Mouse (Mus musculus) kidney, adult 2 months (tissue): ENCODE measurements around the gene Arhgef17. TPM values are rescaled to one million over a fixed set of nuclear protein-coding genes. Genes with fewer than 3 reads are reported as not detected.
"Not testable (repeated sequence)": the region's sequence is repeated elsewhere in the genome, so short reads cannot be mapped to it uniquely, and the experiment has no call there.

Source experiments
- DNase-seq: peaks from one replicate; pipeline ENCODE4 v3.0.0; 2021
- H3K27ac ChIP-seq: fragments of 200-500 bp; 2 replicates; pipeline ENCODE4 v1.5.1; 2012; ENCODE audit warnings: low read depth, low read length, control low read depth, inconsistent platforms; ENCODE audit not compliant: insufficient read depth
- H3K27me3 ChIP-seq: fragments of 200-500 bp; replicated peaks from 2 replicates; pipeline ENCODE4 v1.6.1; 2012; ENCODE audit warnings: mild to moderate bottlenecking, moderate library complexity, low read length, inconsistent platforms; ENCODE audit not compliant: control insufficient read depth, insufficient read depth
- H3K36me3 ChIP-seq: fragments of 200-500 bp; 2 replicates; pipeline ENCODE4 v1.6.1; 2012; ENCODE audit warnings: mild to moderate bottlenecking, moderate library complexity, low read length, inconsistent platforms; ENCODE audit not compliant: control insufficient read depth, insufficient read depth
- H3K4me1 ChIP-seq: fragments of 200-500 bp; 2 replicates; pipeline ENCODE4 v1.6.1; 2011; ENCODE audit warnings: low read length; ENCODE audit not compliant: control insufficient read depth, insufficient read depth
- H3K4me3 ChIP-seq: fragments of 200-500 bp; 2 replicates; pipeline ENCODE4 v1.5.1; 2011; ENCODE audit warnings: mild to moderate bottlenecking, low read depth, low read length, control low read depth; ENCODE audit not compliant: insufficient read depth
- CTCF ChIP-seq: fragments of 200-500 bp; conservative IDR thresholded peaks from 2 replicates; pipeline ENCODE4 v1.5.1; 2011; ENCODE audit warnings: low read depth, mild to moderate bottlenecking, control low read depth, low read length, moderate library complexity, mixed read lengths; ENCODE audit not compliant: insufficient read depth, insufficient read length
- POLR2A ChIP-seq: fragments of 200-500 bp; IDR thresholded peaks from one replicate; pipeline ENCODE4 v1.6.1; 2011; ENCODE audit warnings: low read depth, low read length, control low read depth
- WGBS: fragments of 180-500 bp; shearing (Covaris S2); methylation state at CpG from one replicate; pipeline ENCODE4 v1.1.7; 2018; 5-methylcytosine and 5-hydroxymethylcytosine counted together
- polyA plus RNA-seq: library from polyadenylated mRNA; depleted of rRNA; stranded (reverse); fragments of >200 nt; gene quantifications from 2 replicates; pipeline ENCODE4 v1.2.3, GENCODE M21; 2012

Gene Arhgef17
- polyA plus RNA-seq, 1 experiment: 25.4 TPM

GRCm38 (mm10) chr7:100848744-100849143 is 83.2 kb downstream of the Arhgef17 start:
- peak; percentile 77 for DNase-seq
- H3K36me3 ChIP-seq: no peaks in the 10 kb centered on the region
- H3K4me1 ChIP-seq: no peaks in the 10 kb centered on the region
- TF ChIP-seq POLR2A: no peak
- TF ChIP-seq CTCF: peak; percentile 88
- H3K27ac ChIP-seq: no peak overlapping the region
- 36% methylated on average over 6 of the region's 6 CpGs for WGBS
- H3K27me3 ChIP-seq: no peaks in the 10 kb centered on the region
- no peak overlapping the region for H3K4me3 ChIP-seq

- no peak for DNase-seq
- 91% methylated on average over 6 of the region's 6 CpGs for WGBS
- no peak overlapping the region for H3K4me3 ChIP-seq
- H3K27ac ChIP-seq: no peak overlapping the region
- H3K4me1 ChIP-seq: no peaks in the 10 kb centered on the region
- TF ChIP-seq CTCF (no peak), POLR2A (no peak)
- H3K27me3 ChIP-seq: no peaks in the 10 kb centered on the region
- no peaks in the 10 kb centered on the region for H3K36me3 ChIP-seq
These were observed 84.8 kb downstream of the Arhgef17 start for GRCm38 (mm10) chr7:100847131-100847530.

GRCm38 (mm10) chr7:100846033-100846432 is 85.9 kb downstream of the Arhgef17 start:
- not testable (repeated sequence) for DNase-seq, H3K4me1 ChIP-seq, H3K27me3 ChIP-seq, H3K36me3 ChIP-seq, H3K4me3 ChIP-seq, H3K27ac ChIP-seq
- 78% methylated on average over 7 of the region's 7 CpGs for WGBS

GRCm38 (mm10) chr7:100845412-100845811 is 86.5 kb downstream of the Arhgef17 start:
- 7% methylated on average over 1 of the region's 1 CpGs for WGBS
- H3K27ac ChIP-seq: no peak overlapping the region
- no peak for TF ChIP-seq POLR2A
- no peak for TF ChIP-seq CTCF
- H3K4me3 ChIP-seq: no peak overlapping the region
- peak; percentile 55 for DNase-seq
- H3K4me1 ChIP-seq: no peaks in the 10 kb centered on the region
- H3K27me3 ChIP-seq: no peaks in the 10 kb centered on the region
- H3K36me3 ChIP-seq: no peaks in the 10 kb centered on the region

- Histone ChIP-seq H3K27me3 (no peaks in the 10 kb centered on the region), H3K4me1 (no peaks in the 10 kb centered on the region), H3K4me3 (no peak overlapping the region), H3K27ac (no peak overlapping the region), H3K36me3 (no peaks in the 10 kb centered on the region)
- DNase-seq: no peak
- TF ChIP-seq POLR2A (no peak), CTCF (no peak)
These were observed 86.9 kb downstream of the Arhgef17 start for GRCm38 (mm10) chr7:100845026-100845400.

- TF ChIP-seq POLR2A (no peak), CTCF (no peak)
- Histone ChIP-seq H3K4me3 (no peak overlapping the region), H3K4me1 (no peaks in the 10 kb centered on the region), H3K27ac (no peak overlapping the region), H3K27me3 (no peaks in the 10 kb centered on the region), H3K36me3 (no peaks in the 10 kb centered on the region)
- no peak for DNase-seq
- 60% methylated on average over 2 of the region's 2 CpGs for WGBS
These were observed 87.4 kb downstream of the Arhgef17 start for GRCm38 (mm10) chr7:100844385-100845025.

- WGBS: 94% methylated on average over 2 of the region's 2 CpGs
- no peak for TF ChIP-seq CTCF
- TF ChIP-seq POLR2A: no peak
- H3K4me1 ChIP-seq: no peaks in the 10 kb centered on the region
These were observed 88.0 kb downstream of the Arhgef17 start for GRCm38 (mm10) chr7:100843866-100844265.

More at GRCm38 (mm10) chr7:100843866-100844265, 88.0 kb downstream of the Arhgef17 start:
- Histone ChIP-seq H3K27me3 (no peaks in the 10 kb centered on the region), H3K27ac (no peak overlapping the region), H3K4me3 (no peak overlapping the region), H3K36me3 (no peaks in the 10 kb centered on the region)
- no peak for DNase-seq
